Mouse (Mus musculus) midbrain, postnatal 0 days (tissue): ENCODE results near the gene Gab1. TPM values are rescaled to one million over a fixed set of nuclear protein-coding genes. Genes with fewer than 3 reads are reported as not detected.

Experiments used
- ATAC-seq: fragments of 200-750 bp; cut with Nextera tagmentation; 2 replicates; pipeline ENCODE4 v1.8.0; 2017; ENCODE audit warnings: moderate number of reproducible peaks, mild to moderate bottlenecking, moderate TSS enrichment, moderate library complexity; ENCODE audit not compliant: low FRiP score
- DNase-seq: peaks from one replicate; pipeline ENCODE4 v3.0.0-alpha.2; 2015; ENCODE audit warnings: low spot score
- H3K27ac ChIP-seq: fragments of 300-500 bp; sonication (generic); 2 replicates; pipeline ENCODE4 v1.5.1; 2014; ENCODE audit warnings: low read depth, mild to moderate bottlenecking, low read length, mixed read lengths
- H3K27me3 ChIP-seq: fragments of 300-500 bp; sonication (generic); 2 replicates; pipeline ENCODE4 v1.6.1; 2014; ENCODE audit warnings: low read length, control low read depth, mixed read lengths; ENCODE audit not compliant: insufficient read depth
- H3K36me3 ChIP-seq: fragments of 300-500 bp; sonication (generic); 2 replicates; pipeline ENCODE4 v1.6.1; 2014; ENCODE audit warnings: low read length, control low read depth, mixed read lengths; ENCODE audit not compliant: insufficient read depth
- H3K4me1 ChIP-seq: fragments of 300-500 bp; sonication (generic); 2 replicates; pipeline ENCODE4 v1.6.1; 2014; ENCODE audit warnings: mild to moderate bottlenecking, control low read depth, antibody characterized with exemption, low read length, mixed read lengths; ENCODE audit not compliant: insufficient read depth
- H3K4me2 ChIP-seq: fragments of 300-500 bp; sonication (generic); 2 replicates; pipeline ENCODE4 v1.6.1; 2014; ENCODE audit warnings: low read depth, mild to moderate bottlenecking, low read length, mixed read lengths; ENCODE audit not compliant: poor library complexity, severe bottlenecking
- H3K4me3 ChIP-seq: fragments of 300-500 bp; sonication (generic); 2 replicates; pipeline ENCODE4 v1.5.1; 2014; ENCODE audit warnings: low read depth, mild to moderate bottlenecking, low read length, moderate library complexity
- H3K9ac ChIP-seq: fragments of 300-500 bp; sonication (generic); replicated peaks from 2 replicates; pipeline ENCODE4 v1.6.1; 2014; ENCODE audit warnings: mild to moderate bottlenecking, low read length, moderate library complexity, mixed read lengths; ENCODE audit not compliant: poor library complexity, severe bottlenecking
- H3K9me3 ChIP-seq: fragments of 300-500 bp; sonication (generic); 2 replicates; pipeline ENCODE4 v1.6.1; 2016; ENCODE audit warnings: low read length, control low read depth
- CTCF ChIP-seq: IDR thresholded peaks from 2 replicates; pipeline ENCODE4 v1.5.1; 2016; ENCODE audit warnings: antibody characterized with exemption, mild to moderate bottlenecking
- WGBS: fragments of 180-500 bp; shearing (Covaris S2); extraction: QIAGEN DNeasy Blood & Tissue Kit; methylation state at CpG from one replicate; pipeline ENCODE4 v1.1.7; 2014; 5-methylcytosine and 5-hydroxymethylcytosine counted together
- polyA plus RNA-seq: library from polyadenylated mRNA; unstranded; fragments of >200 nt; fragmentation: Nextera tagmentation; extraction: Ambion mirVana; gene quantifications from 2 replicates; pipeline ENCODE4 v1.2.1, GENCODE M21; 2015
- total RNA-seq: library from RNA; depleted of rRNA; stranded (reverse); fragments of >200 nt; gene quantifications from 2 replicates; pipeline ENCODE4 v1.2.3, GENCODE M21; 2014

Gab1 gene
- total and polyA plus RNA-seq, 2 experiments from 2014 or later: 8.7 to 20.5 TPM

DNA sequence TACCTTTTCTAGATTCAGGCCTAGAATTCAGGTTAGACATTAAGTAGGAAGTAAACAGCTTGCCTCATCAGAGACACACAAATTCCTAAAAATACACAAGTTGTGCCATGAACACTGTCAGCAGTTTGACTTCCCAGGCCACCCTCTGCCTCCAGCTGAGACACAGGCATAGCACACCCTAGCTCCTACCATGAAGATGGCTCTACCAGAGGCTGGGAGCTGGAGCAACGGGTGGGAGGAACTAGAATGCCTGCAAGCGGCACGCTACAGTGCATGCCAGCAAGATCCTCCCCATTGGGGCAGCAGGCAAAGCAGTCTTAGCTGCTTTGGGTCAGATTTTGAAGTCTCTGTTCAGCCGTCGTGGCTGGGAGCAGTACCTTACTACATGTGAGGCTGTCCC is 57.1 kb downstream of the Gab1 start:
- no peak for TF ChIP-seq CTCF
- Histone ChIP-seq H3K27me3 (no peaks in the 10 kb centered on the region), H3K9ac (no peak overlapping the region), H3K4me3 (no peak overlapping the region), H3K27ac (0 out of 2 replicates have a peak overlapping the region, but pooled peaks have one; percentile 26), H3K4me1 (no peaks in the 10 kb centered on the region), H3K4me2 (no peak overlapping the region), H3K36me3 (no peaks in the 10 kb centered on the region), H3K9me3 (no peaks in the 10 kb centered on the region)
- ATAC-seq (peak; percentile 44; the same call in 1 of the 2 replicates), DNase-seq (no peak)
- WGBS: 68% methylated on average over 5 of the region's 5 CpGs

DNA sequence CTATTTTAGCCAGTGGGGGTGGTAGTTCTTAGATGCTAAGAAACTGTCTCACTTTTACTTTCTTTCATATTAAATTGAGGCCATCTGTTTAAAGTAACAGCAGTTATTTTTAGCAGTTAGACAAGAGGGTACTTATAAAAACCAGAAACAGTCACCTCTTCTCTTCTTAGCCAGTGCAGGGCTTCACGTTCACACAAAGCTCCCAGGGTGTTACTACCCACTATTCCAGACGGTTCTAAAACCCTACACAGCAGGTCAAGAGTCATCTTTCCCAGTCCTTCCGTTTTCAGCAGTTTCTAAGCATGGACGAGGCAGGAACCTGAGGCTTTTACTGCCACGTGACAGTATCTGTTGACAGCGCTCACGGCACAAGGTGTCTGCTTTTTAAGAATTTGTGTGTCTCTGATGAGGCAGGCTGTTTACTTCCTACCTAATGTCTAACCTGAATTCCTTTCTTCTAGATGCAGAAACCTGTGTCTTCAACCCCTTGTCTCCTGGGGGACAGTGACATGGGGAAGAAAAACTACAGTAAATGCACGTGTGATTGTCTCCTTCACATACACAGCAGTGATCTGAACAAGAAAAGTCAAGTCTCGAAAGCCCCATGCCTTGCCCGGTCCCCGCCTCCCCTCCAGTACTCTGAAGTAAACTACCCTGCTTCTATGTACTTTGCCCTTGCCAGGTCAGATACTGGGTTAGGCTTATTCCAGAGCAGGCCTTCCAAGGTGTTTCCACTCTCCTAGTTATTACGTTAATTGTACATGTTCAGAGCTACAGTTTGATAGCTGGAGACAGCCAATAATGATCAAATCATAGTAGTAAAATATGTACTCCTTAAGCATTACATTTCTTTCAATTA is 58.7 kb downstream of the Gab1 start:
- Histone ChIP-seq H3K27ac (no peak overlapping the region), H3K27me3 (no peaks in the 10 kb centered on the region), H3K36me3 (no peaks in the 10 kb centered on the region), H3K4me2 (no peak overlapping the region), H3K4me1 (no peaks in the 10 kb centered on the region), H3K9ac (no peak overlapping the region), H3K9me3 (no peaks in the 10 kb centered on the region), H3K4me3 (no peak overlapping the region)
- 81% methylated on average over 12 of the region's 12 CpGs for WGBS
- ATAC-seq: no peak
- TF ChIP-seq CTCF: no peak
- DNase-seq: no peak

DNA sequence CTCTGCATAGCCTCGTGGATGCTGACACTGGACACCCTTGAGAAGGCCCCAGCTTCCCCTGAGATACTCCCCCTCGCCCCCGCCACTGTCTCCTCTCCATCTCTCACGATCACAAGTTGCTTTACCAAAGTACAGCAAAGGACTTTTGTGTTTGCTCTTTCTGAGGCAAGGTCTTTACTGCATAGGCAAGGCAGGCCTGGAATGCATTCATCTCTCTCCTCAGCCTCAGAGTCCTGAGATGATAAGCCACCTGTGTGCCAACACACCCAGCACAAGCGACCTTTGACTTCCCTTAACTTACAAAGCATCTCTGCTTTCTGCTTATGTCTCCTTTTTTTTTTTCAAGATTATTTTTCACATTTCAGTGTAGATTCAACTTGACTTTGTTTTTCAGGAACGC is 61.3 kb downstream of the Gab1 start:
- no peak overlapping the region for H3K9ac ChIP-seq
- H3K4me1 ChIP-seq: peaks cover 5% of the 10 kb centered on the region; the same call in 1 of the 2 replicates
- ATAC-seq (no peak), DNase-seq (no peak)
- no peak overlapping the region for H3K27ac ChIP-seq
- H3K4me3 ChIP-seq: no peak overlapping the region
- H3K36me3 ChIP-seq: no peaks in the 10 kb centered on the region
- H3K27me3 ChIP-seq: no peaks in the 10 kb centered on the region
- 88% methylated on average over 6 of the region's 6 CpGs for WGBS
- H3K4me2 ChIP-seq: no peak overlapping the region
- H3K9me3 ChIP-seq: no peaks in the 10 kb centered on the region
- TF ChIP-seq CTCF: no peak

DNA sequence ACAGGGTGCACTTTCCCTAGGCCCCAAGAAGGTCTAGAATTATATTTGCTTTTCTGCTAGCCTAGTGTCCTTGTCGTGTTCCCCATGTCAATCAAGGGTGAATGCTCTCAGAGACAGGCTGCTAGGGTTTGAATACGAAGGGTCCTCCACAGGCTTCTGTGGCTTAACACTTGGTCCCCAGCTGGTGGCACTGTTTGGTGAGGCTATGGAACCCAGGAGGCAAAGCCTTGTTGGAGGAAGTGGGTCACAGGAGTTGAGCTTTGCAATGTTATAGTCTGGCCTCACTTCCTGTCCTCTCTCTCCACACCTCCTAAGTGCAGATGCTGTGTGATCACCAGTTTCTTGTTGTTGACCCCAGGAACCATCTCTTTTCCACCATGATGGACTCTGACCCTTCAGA is 63.3 kb downstream of the Gab1 start:
- Histone ChIP-seq H3K4me1 (peaks cover 6% of the 10 kb centered on the region; the same call in 1 of the 2 replicates), H3K9me3 (no peaks in the 10 kb centered on the region), H3K36me3 (no peaks in the 10 kb centered on the region), H3K27ac (no peak overlapping the region), H3K4me2 (no peak overlapping the region), H3K27me3 (no peaks in the 10 kb centered on the region), H3K4me3 (no peak overlapping the region), H3K9ac (no peak overlapping the region)
- 84% methylated on average over 2 of the region's 2 CpGs for WGBS
- DNase-seq (no peak), ATAC-seq (no peak)
- no peak; the same call in 1 of the 2 replicates for TF ChIP-seq CTCF

DNA sequence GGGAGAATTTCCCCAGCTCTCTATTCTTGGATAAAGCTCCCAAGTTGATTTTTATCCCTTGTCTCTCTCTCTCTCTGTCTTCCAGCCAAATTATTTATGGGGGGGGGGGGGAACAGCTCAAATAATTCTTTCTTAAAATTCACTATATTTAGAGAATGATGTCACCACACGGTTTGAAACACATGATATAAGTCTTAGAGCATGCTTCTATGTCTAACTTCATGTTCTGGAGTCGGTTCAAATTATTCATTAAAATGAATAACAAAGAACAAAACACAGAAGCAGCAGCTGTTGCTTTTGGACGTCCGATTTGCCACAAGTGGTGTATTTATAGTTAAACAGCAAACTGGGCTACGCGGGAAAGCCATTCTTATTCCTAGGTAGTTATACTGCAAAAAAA is 65.1 kb downstream of the Gab1 start:
- no peak for TF ChIP-seq CTCF
- WGBS: 56% methylated on average over 6 of the region's 6 CpGs

DNA sequence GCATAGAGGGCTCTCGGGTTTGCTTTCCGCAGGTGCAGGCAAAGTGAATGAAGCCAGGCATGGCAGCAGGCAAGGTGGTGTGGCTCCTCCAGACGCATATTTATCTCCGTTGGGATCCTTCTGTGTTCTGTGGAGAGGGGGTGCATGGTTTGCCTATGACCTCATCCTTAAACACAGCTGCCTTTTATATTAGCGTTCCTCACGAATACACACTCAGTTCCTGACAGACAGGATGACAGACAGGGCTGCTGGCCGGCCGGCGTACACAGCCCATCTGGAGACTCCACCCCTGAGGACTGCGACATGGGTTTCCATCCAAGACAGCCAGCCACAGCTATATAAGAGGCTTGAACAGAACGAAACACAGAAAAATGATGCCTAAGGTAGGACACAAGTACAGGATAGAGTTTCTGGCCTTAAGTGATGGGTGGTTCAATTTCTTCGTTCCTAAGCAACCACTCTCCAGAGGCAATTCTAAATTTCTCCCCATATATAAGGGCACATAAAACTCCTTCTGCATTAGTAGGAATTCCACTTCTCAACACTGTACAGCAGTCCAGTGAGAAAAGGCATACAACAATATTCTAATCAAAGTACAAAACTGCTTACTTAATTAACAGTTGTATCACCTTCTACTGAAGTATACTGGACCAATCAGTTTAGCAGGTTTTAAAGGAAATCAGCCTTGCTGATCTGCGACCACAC is 66.1 kb downstream of the Gab1 start:
- H3K9ac ChIP-seq: no peak overlapping the region
- DNase-seq: no peak
- H3K4me3 ChIP-seq: no peak overlapping the region
- 45% methylated on average over 13 of the region's 13 CpGs for WGBS
- TF ChIP-seq CTCF: no peak
- H3K4me1 ChIP-seq: peaks cover 6% of the 10 kb centered on the region; the same call in 1 of the 2 replicates
- H3K4me2 ChIP-seq: no peak overlapping the region
- peak; percentile 76 for ATAC-seq
- H3K27ac ChIP-seq: no peak overlapping the region
- no peaks in the 10 kb centered on the region for H3K36me3 ChIP-seq
- H3K9me3 ChIP-seq: no peaks in the 10 kb centered on the region
- H3K27me3 ChIP-seq: no peaks in the 10 kb centered on the region

More for the DNA sequence above, 65.1 kb downstream of the Gab1 start:
- DNase-seq (no peak), ATAC-seq (no peak)
- Histone ChIP-seq H3K4me2 (no peak overlapping the region), H3K4me3 (no peak overlapping the region), H3K9me3 (no peaks in the 10 kb centered on the region), H3K27me3 (no peaks in the 10 kb centered on the region), H3K9ac (no peak overlapping the region), H3K4me1 (peaks cover 6% of the 10 kb centered on the region; the same call in 1 of the 2 replicates), H3K36me3 (no peaks in the 10 kb centered on the region), H3K27ac (no peak overlapping the region)
